Mouse (Mus musculus): ENCODE results near the gene Luzp2. TPM values are rescaled to one million over a fixed set of nuclear protein-coding genes. Genes with fewer than 3 reads are reported as not detected.

The Luzp2 gene
- polyA plus RNA-seq (2015; fragmentation: Nextera tagmentation; extraction: Ambion mirVana), result 0.21 and 0.48 TPM in 2 replicates

DNA sequence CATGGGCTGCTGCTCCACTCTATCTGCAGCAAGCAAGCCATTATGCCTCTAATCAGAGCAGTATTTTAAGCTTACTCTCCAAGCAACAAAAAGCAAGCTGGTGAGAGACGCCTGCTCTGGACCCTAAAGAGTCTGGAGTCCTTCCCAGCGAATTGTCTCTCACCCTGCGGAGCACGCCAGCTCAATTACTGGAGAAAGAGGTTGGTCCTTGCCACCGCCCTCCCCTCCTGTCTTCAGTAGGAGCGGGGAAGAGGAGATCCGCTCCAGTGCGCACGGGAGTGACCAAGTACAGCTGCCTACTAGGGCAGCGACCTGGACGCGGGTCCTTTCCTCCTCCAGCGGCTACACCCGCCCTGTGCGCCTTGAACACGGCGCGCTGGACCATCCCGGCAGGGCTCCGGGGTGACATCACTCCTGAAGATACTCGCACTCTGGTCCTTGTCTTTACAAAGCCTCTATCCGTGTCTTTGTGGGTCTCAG, at the start of gene Luzp2:
Luzp2 (plus strand) TSS at position 127 of the 480 bp plus-strand sequence.
- Histone ChIP-seq H3K4me1 (replicated peaks; ENCODE audit: control insufficient read depth, insufficient read depth, low read length) (0 out of 2 replicates have a peak, but pooled peaks cover 3% of the 10 kb centered on the region), H3K4me3 (ENCODE audit: low read length) (peak within 1 kb of the TSS; percentile 35), H3K9me3 (ENCODE audit: control insufficient read depth, low read length) (no peaks in the 10 kb centered on the region), H3K27me3 (ENCODE audit: control insufficient read depth, insufficient read depth, low read depth, low read length) (peaks cover 6% of the 10 kb centered on the region; the same call in 1 of the 2 replicates), H3K9ac (ENCODE audit: low read length) (no peak within 1 kb of the TSS), H3K27ac (ENCODE audit: low read length) (no peak within 1 kb of the TSS), H3K36me3 (ENCODE audit: control insufficient read depth, insufficient read depth, low read length) (no peaks in the 10 kb centered on the region), H3K4me2 (ENCODE audit: low read depth, low read length) (peak within 1 kb of the TSS; percentile 58)
- under 1% methylated on average over 22 of the region's 22 CpGs for WGBS
- peak; percentile 28; the same call in 1 of the 2 replicates for ATAC-seq (ENCODE audit: low read depth)

DNA sequence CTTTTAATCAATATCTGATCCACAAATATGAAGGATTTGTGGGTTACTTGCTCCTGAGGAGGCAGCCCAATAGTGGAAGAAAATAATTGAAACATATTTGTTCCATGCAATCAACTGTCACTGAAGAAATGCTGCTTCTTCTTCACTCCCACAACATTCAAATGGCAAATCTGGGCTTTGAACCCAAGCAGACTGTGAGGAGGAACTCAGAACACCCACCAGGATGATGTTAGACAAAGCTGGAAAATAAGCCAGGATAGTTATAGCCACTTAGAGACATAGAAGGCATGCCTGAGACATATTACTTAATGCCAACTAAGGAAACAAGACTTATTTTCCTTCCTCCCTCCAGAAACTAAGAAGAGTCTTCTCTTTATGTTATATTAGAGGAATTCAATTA, 47.8 kb upstream of the Luzp2 start:
- Histone ChIP-seq H3K4me3 (ENCODE audit: low read length) (no peak overlapping the region), H3K36me3 (ENCODE audit: control insufficient read depth, insufficient read depth, low read length) (no peaks in the 10 kb centered on the region), H3K4me2 (ENCODE audit: low read depth, low read length) (no peak overlapping the region), H3K9ac (ENCODE audit: low read length) (no peak overlapping the region), H3K27me3 (ENCODE audit: control insufficient read depth, insufficient read depth, low read depth, low read length) (no peaks in the 10 kb centered on the region), H3K27ac (ENCODE audit: low read length) (no peak overlapping the region), H3K4me1 (replicated peaks; ENCODE audit: control insufficient read depth, insufficient read depth, low read length) (no peaks in the 10 kb centered on the region), H3K9me3 (ENCODE audit: control insufficient read depth, low read length) (no peaks in the 10 kb centered on the region)
- ATAC-seq (ENCODE audit: low read depth), result no peak

DNA sequence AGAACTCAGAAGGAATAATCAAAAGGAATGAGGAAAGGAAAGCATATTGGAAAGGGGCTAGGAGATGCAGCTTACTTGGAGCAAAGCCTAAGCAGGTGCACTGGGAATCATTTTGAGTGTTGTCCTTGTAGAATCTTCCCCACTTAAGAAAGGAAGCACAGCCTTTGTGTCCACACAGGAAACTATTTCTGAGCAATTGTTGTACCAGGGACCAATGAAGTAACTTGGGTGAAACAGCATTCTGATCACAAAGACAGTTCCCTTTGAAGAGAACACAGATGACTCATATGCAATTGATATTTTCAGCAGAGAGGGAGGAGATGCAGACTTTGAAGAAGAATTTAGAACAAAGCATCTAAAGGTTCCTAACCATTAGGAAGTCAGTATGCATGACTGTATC, 16.7 kb upstream of the Luzp2 start:
- no peak for ATAC-seq (ENCODE audit: low read depth)
- no peaks in the 10 kb centered on the region for H3K36me3 ChIP-seq (ENCODE audit: control insufficient read depth, insufficient read depth, low read length)
- H3K27me3 ChIP-seq (ENCODE audit: control insufficient read depth, insufficient read depth, low read depth, low read length), result no peaks in the 10 kb centered on the region
- no peak overlapping the region for H3K27ac ChIP-seq (ENCODE audit: low read length)
- no peak overlapping the region for H3K4me2 ChIP-seq (ENCODE audit: low read depth, low read length)
- H3K4me1 ChIP-seq (replicated peaks; ENCODE audit: control insufficient read depth, insufficient read depth, low read length), result no peaks in the 10 kb centered on the region
- no peaks in the 10 kb centered on the region for H3K9me3 ChIP-seq (ENCODE audit: control insufficient read depth, low read length)
- H3K9ac ChIP-seq (ENCODE audit: low read length), result no peak overlapping the region
- no peak overlapping the region for H3K4me3 ChIP-seq (ENCODE audit: low read length)

DNA sequence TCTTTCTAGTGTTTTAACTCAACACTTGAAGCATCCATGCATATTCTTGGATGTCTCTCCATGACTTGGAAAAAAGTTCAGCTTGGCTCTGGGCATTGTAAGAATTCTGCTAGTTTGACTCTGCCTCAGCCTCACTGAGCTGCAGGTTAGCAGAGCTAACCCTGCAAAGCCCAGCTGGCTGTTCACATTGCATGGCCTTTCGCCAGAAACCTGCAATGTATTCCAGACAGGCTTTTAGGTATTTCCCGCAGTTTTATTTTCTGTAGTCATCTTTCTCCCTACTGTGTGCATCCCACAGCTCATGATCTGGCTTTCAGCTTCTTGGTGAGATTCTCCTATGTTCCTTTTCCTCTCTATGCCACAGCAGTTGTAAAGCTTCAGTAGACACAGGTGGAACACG, 6.5 kb upstream of the Luzp2 start:
- no peaks in the 10 kb centered on the region for H3K36me3 ChIP-seq (ENCODE audit: control insufficient read depth, insufficient read depth, low read length)
- no peaks in the 10 kb centered on the region for H3K27me3 ChIP-seq (ENCODE audit: control insufficient read depth, insufficient read depth, low read depth, low read length)
- WGBS, result 79% methylated on average over 3 of the region's 3 CpGs
- no peaks in the 10 kb centered on the region for H3K9me3 ChIP-seq (ENCODE audit: control insufficient read depth, low read length)
- ATAC-seq (ENCODE audit: low read depth), result no peak
- H3K4me1 ChIP-seq (replicated peaks; ENCODE audit: control insufficient read depth, insufficient read depth, low read length), result no peaks in the 10 kb centered on the region
- H3K9ac ChIP-seq (ENCODE audit: low read length), result no peak overlapping the region
- no peak overlapping the region for H3K27ac ChIP-seq (ENCODE audit: low read length)
- H3K4me2 ChIP-seq (ENCODE audit: low read depth, low read length), result no peak overlapping the region
- H3K4me3 ChIP-seq (ENCODE audit: low read length), result no peak overlapping the region

DNA sequence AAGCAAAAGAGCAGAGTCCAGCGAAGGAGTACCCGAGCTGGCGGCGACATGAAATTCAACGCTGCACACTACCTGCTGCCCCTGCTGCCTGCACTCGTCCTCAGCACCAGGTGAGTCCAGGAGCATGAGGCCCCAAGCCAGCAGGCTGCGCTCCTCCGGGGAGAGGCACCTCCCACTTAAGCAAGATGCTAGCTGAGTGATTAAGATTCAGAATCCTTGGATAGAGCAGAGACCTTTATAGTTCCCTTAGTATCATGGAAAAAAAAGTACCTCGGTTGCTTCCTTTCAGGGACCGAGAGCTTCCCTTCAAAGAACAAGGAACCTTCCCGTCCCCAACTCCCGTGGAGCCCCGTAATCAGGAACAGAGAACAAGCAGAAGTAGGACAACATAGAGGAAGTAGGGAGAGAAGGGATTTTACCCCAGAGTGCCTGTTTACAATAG, 634 bp downstream of the Luzp2 start:
- H3K9me3 ChIP-seq (ENCODE audit: control insufficient read depth, low read length), result no peaks in the 10 kb centered on the region
- H3K4me2 ChIP-seq (ENCODE audit: low read depth, low read length), result peak overlapping the region; percentile 58
- H3K27ac ChIP-seq (ENCODE audit: low read length), result no peak overlapping the region
- H3K36me3 ChIP-seq (ENCODE audit: control insufficient read depth, insufficient read depth, low read length), result no peaks in the 10 kb centered on the region
- peak overlapping the region; percentile 35 for H3K4me3 ChIP-seq (ENCODE audit: low read length)
- WGBS, result 5% methylated on average over 13 of the region's 13 CpGs
- no peak overlapping the region for H3K9ac ChIP-seq (ENCODE audit: low read length)
- no peak for ATAC-seq (ENCODE audit: low read depth)
- peaks cover 6% of the 10 kb centered on the region; the same call in 1 of the 2 replicates for H3K27me3 ChIP-seq (ENCODE audit: control insufficient read depth, insufficient read depth, low read depth, low read length)
- 0 out of 2 replicates have a peak, but pooled peaks cover 3% of the 10 kb centered on the region for H3K4me1 ChIP-seq (replicated peaks; ENCODE audit: control insufficient read depth, insufficient read depth, low read length)

DNA sequence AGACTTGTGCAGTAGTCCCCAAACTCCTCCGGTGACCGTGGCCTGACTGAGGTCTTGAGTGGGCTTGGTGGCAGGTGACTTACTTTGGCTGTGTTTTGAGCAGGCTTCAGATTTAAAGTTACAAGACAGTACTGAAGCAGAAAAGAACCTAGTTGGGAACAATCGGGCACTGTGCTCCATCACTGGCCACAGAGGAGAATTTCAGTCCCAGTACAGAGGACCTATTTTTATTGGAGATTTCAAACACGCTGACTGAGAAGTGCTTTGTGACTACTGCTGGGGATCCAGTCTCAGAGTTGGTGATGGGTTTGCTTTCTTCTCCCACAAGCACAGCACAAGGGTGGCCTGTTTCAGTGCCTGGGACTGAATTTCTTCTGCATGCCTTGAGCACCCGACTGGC, 1.1 kb downstream of the Luzp2 start:
- 0 out of 2 replicates have a peak, but pooled peaks cover 3% of the 10 kb centered on the region for H3K4me1 ChIP-seq (replicated peaks; ENCODE audit: control insufficient read depth, insufficient read depth, low read length)
- ATAC-seq (ENCODE audit: low read depth), result no peak
- WGBS, result 60% methylated on average over 5 of the region's 5 CpGs
- H3K9ac ChIP-seq (ENCODE audit: low read length), result no peak overlapping the region
- H3K4me3 ChIP-seq (ENCODE audit: low read length), result no peak overlapping the region
- H3K27me3 ChIP-seq (ENCODE audit: control insufficient read depth, insufficient read depth, low read depth, low read length), result peaks cover 6% of the 10 kb centered on the region; the same call in 1 of the 2 replicates
- H3K36me3 ChIP-seq (ENCODE audit: control insufficient read depth, insufficient read depth, low read length), result no peaks in the 10 kb centered on the region
- no peaks in the 10 kb centered on the region for H3K9me3 ChIP-seq (ENCODE audit: control insufficient read depth, low read length)
- H3K4me2 ChIP-seq (ENCODE audit: low read depth, low read length), result no peak overlapping the region
- H3K27ac ChIP-seq (ENCODE audit: low read length), result no peak overlapping the region

DNA sequence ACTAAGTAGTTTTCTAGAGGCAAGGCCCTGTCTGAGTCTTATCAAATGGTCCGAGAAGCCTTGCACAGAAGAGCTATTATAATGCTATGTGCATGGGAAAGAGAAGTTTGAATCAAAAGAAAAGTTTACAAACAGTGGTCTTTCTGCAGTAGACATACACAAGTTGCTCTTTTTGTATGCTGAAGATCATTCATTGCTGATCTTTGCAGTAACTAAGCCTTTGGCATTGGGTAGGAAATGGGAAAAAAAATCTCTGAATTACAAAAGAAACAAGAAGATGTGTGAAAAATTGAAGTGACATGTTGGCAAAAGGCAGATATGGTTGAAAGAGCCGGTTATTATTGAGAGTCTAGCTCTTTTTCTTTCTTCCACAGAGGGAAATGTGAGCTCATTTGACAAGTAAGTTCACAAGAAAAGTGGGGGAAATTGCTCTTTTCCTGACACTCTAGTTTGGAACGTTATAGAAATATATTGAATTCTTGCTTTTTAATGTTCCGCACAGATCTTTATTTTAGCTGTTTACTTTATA, 7.6 kb downstream of the Luzp2 start:
- no peak for ATAC-seq (ENCODE audit: low read depth)
- 69% methylated on average over 4 of the region's 4 CpGs for WGBS
- H3K27me3 ChIP-seq (ENCODE audit: control insufficient read depth, insufficient read depth, low read depth, low read length), result no peaks in the 10 kb centered on the region
- no peak overlapping the region for H3K4me2 ChIP-seq (ENCODE audit: low read depth, low read length)
- no peak overlapping the region for H3K27ac ChIP-seq (ENCODE audit: low read length)
- no peaks in the 10 kb centered on the region for H3K9me3 ChIP-seq (ENCODE audit: control insufficient read depth, low read length)
- no peak overlapping the region for H3K9ac ChIP-seq (ENCODE audit: low read length)
- H3K4me3 ChIP-seq (ENCODE audit: low read length), result no peak overlapping the region
- no peaks in the 10 kb centered on the region for H3K4me1 ChIP-seq (replicated peaks; ENCODE audit: control insufficient read depth, insufficient read depth, low read length)
- no peaks in the 10 kb centered on the region for H3K36me3 ChIP-seq (ENCODE audit: control insufficient read depth, insufficient read depth, low read length)

DNA sequence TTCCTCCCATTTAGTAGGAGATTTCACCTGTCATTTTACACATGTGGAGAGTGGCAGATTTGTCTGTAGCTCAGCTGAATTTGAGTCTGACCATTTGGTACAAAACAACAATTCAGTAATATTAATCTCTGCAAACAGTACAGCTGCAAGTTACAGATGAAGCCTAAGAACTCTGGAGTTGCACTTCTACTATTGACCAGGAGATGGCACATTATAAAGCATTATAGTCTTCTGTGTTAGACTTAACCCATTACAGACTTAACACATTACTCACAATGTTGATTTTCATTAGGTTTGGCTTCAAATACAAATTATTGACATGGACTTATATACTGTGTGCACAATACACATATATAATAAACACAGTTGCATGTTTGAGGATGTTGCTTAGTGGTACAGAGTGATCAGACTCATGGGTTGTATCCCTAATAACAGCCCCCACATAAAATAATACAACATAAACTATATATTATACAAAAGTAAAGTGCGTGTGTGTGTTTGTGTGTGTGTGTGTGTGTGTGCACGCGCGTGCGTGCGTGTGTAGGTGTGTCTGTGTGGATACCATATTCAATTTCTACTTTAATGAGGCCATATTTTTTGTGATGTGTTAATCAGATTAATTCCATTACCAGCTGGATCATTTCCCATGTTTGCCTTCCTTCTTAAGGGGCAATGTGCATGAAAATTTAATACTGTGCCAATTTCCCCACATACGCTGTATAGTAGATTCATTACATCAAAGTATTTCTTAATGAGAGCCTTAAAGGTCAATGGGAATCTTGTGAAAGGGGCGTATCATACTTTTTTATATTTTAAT, 10.8 kb downstream of the Luzp2 start:
- H3K9me3 ChIP-seq (ENCODE audit: control insufficient read depth, low read length), result no peaks in the 10 kb centered on the region
- ATAC-seq (ENCODE audit: low read depth), result no peak
- H3K36me3 ChIP-seq (ENCODE audit: control insufficient read depth, insufficient read depth, low read length), result no peaks in the 10 kb centered on the region
- no peak overlapping the region for H3K9ac ChIP-seq (ENCODE audit: low read length)
- no peaks in the 10 kb centered on the region for H3K4me1 ChIP-seq (replicated peaks; ENCODE audit: control insufficient read depth, insufficient read depth, low read length)
- H3K4me2 ChIP-seq (ENCODE audit: low read depth, low read length), result no peak overlapping the region
- no peak overlapping the region for H3K27ac ChIP-seq (ENCODE audit: low read length)
- H3K4me3 ChIP-seq (ENCODE audit: low read length), result no peak overlapping the region
- H3K27me3 ChIP-seq (ENCODE audit: control insufficient read depth, insufficient read depth, low read depth, low read length), result no peaks in the 10 kb centered on the region
- 85% methylated on average over 8 of the region's 8 CpGs for WGBS

DNA sequence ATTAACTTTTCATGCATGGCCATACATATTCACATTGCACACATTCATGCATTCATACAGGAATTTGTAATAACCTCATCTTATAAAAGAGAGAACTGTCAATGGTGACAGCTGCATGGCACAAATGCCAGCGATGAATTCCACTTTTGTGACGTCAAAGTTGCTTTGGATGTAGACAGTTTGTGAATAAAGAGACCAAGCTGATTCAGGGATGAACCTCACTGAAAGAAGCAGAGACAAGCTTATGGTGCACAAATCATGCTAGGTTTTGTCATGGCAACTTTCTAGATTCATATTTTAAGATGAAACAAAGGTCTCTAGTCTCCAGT, 11.4 kb downstream of the Luzp2 start:
- no peaks in the 10 kb centered on the region for H3K27me3 ChIP-seq (ENCODE audit: control insufficient read depth, insufficient read depth, low read depth, low read length)
- H3K9ac ChIP-seq (ENCODE audit: low read length), result no peak overlapping the region
- WGBS, result 82% methylated on average over 2 of the region's 2 CpGs
- no peak overlapping the region for H3K4me3 ChIP-seq (ENCODE audit: low read length)
- H3K27ac ChIP-seq (ENCODE audit: low read length), result no peak overlapping the region
- H3K4me1 ChIP-seq (replicated peaks; ENCODE audit: control insufficient read depth, insufficient read depth, low read length), result no peaks in the 10 kb centered on the region
- no peaks in the 10 kb centered on the region for H3K9me3 ChIP-seq (ENCODE audit: control insufficient read depth, low read length)
- ATAC-seq (ENCODE audit: low read depth), result no peak
- no peak overlapping the region for H3K4me2 ChIP-seq (ENCODE audit: low read depth, low read length)
- no peaks in the 10 kb centered on the region for H3K36me3 ChIP-seq (ENCODE audit: control insufficient read depth, insufficient read depth, low read length)
